Mouse (Mus musculus): ENCODE data around the gene Slc35e3.

GRCm38 (mm10) chr10:117784646-117785045, 38.5 kb upstream of the Slc35e3 start:
- TF ChIP-seq GATA1 (IDR thresholded peaks at IDR 0.05; ENCODE audit: low read length) = no peak
- no peak for TF ChIP-seq TAL1 (IDR thresholded peaks at IDR 0.05; ENCODE audit: low read length)
